Mouse (Mus musculus): Measurements from ENCODE around the gene Misp.

Misp gene

DNA sequence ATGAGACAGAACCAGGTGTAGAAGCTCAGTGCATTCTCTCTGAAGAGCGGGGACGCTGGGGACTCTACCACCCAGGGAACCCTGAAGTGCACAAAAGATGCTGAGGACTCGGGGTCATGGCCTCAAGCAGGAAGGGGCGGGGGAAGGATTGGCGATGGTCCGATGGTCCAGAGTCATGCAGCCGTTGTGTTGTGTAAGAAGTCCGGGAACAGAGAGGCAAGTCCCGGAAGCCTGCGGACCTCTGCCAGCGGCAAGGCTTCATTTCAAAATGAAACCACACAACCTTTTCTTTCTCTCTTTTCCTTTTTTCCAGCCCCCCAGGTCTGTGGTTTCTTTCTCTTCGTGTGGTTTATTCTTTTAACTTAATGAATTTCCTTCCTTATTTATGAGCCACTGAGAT, 57.0 kb downstream of the Misp start:
- no peak for DNase-seq

DNA sequence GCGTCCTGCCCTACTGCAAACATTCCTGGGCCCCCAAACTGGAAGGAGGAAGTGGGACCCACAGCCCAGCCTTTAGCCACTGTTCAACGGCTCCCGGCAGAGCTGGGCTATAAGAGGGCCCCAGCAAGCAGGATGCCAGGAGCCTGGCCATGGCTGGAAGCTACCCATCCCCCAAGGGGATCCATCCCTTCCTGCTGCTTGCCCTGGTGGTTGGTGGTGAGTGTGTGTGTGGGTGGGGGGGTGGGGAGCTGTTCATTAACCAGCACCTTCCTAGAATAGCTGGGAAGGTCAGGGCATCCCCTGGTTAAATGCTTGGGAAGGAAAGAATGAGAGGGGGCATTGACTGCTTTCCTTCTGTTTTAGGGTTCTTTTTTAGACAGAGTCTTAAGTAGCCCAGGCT, 58.7 kb downstream of the Misp start:
- DNase-seq, result no peak

Data from thymus, postnatal 14 days (tissue).